Mouse (Mus musculus) thymus, adult 2 months (tissue): ENCODE data around the gene Sec22c. TPM values are rescaled to one million over a fixed set of nuclear protein-coding genes. Genes with fewer than 3 reads are reported as not detected.

ENCODE experiments used
- DNase-seq: peaks from one replicate; pipeline ENCODE4 v3.0.0; 2021
- H3K27ac ChIP-seq: fragments of 200-500 bp; 2 replicates; pipeline ENCODE4 v1.5.1; 2012; ENCODE audit warnings: low read length, control low read depth; ENCODE audit not compliant: control insufficient read depth, insufficient read depth
- H3K27me3 ChIP-seq: fragments of 200-500 bp; 2 replicates; pipeline ENCODE4 v1.6.1; 2012; ENCODE audit warnings: mild to moderate bottlenecking, low read length, moderate library complexity, mixed read lengths; ENCODE audit not compliant: control insufficient read depth, insufficient read depth
- H3K36me3 ChIP-seq: fragments of 200-500 bp; 2 replicates; pipeline ENCODE4 v1.6.1; 2012; ENCODE audit warnings: mild to moderate bottlenecking, low read length, moderate library complexity; ENCODE audit not compliant: control insufficient read depth, insufficient read depth
- H3K4me1 ChIP-seq: fragments of 200-500 bp; replicated peaks from 2 replicates; pipeline ENCODE4 v1.6.1; 2012; ENCODE audit warnings: low read length; ENCODE audit not compliant: control insufficient read depth, insufficient read depth
- H3K4me3 ChIP-seq: fragments of 200-500 bp; 2 replicates; pipeline ENCODE4 v1.5.1; 2012; ENCODE audit warnings: mild to moderate bottlenecking, low read length, control low read depth, moderate library complexity; ENCODE audit not compliant: control insufficient read depth, insufficient read depth
- CTCF ChIP-seq: fragments of 200-500 bp; IDR thresholded peaks from 2 replicates; pipeline ENCODE4 v1.5.1; 2012; ENCODE audit warnings: mild to moderate bottlenecking, control low read depth, low read length, moderate library complexity, borderline replicate concordance; ENCODE audit not compliant: control insufficient read depth, poor library complexity, insufficient read depth; ENCODE audit errors: extremely low read depth
- POLR2A ChIP-seq: fragments of 200-500 bp; IDR thresholded peaks from 2 replicates; pipeline ENCODE4 v1.6.1; 2012; ENCODE audit warnings: mild to moderate bottlenecking, low read length, control low read depth, moderate library complexity; ENCODE audit not compliant: control insufficient read depth, poor library complexity, insufficient read depth; ENCODE audit errors: extremely low read depth
- WGBS: fragments of 180-500 bp; shearing (Covaris S2); methylation state at CpG from one replicate; pipeline ENCODE4 v1.1.7; 2018; 5-methylcytosine and 5-hydroxymethylcytosine counted together
- polyA plus RNA-seq: library from polyadenylated mRNA; depleted of rRNA; stranded (reverse); fragments of >200 nt; gene quantifications from 2 replicates; pipeline ENCODE4 v1.2.3, GENCODE M21; 2012; rRNA removed

Sec22c gene
- polyA plus RNA-seq, 1 experiment: 43.6 TPM

GRCm38 (mm10) chr9:121632891-121633290 is 72.4 kb downstream of the Sec22c start:
- WGBS: 93% methylated on average over 10 of the region's 10 CpGs
- DNase-seq: no peak
- H3K4me3 ChIP-seq: no peak overlapping the region
- no peaks in the 10 kb centered on the region for H3K27me3 ChIP-seq
- TF ChIP-seq POLR2A (no peak), CTCF (no peak)
- H3K36me3 ChIP-seq: no peaks in the 10 kb centered on the region
- no peaks in the 10 kb centered on the region; the same call in 1 of the 2 replicates for H3K4me1 ChIP-seq
- H3K27ac ChIP-seq: no peak overlapping the region

DNA sequence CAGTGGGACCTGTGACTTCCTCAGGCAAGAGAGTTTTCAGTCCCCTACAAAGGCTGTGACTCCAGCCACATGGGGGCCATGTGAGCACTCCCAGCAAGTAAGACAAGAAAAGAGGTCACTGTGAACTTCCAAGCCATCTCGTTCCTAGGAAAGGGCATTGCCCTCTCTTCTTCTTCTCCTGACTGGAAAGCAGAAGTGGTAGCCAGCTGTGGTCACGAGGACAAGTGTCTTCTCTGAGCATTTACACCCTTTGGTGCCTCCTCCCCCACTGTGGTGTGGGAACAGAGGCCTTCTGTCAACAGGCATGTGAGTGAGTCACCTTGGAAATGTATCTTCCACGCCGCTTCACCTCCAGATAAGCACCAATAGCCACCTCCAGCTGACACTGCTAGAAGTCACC is 73.3 kb downstream of the Sec22c start:
- H3K4me3 ChIP-seq: no peak overlapping the region
- H3K27me3 ChIP-seq: no peaks in the 10 kb centered on the region
- 23% methylated on average over 4 of the region's 4 CpGs for WGBS
- no peak for TF ChIP-seq POLR2A
- TF ChIP-seq CTCF: no peak
- no peak for DNase-seq
- no peaks in the 10 kb centered on the region; the same call in 1 of the 2 replicates for H3K4me1 ChIP-seq
- H3K36me3 ChIP-seq: no peaks in the 10 kb centered on the region
- no peak overlapping the region for H3K27ac ChIP-seq

DNA sequence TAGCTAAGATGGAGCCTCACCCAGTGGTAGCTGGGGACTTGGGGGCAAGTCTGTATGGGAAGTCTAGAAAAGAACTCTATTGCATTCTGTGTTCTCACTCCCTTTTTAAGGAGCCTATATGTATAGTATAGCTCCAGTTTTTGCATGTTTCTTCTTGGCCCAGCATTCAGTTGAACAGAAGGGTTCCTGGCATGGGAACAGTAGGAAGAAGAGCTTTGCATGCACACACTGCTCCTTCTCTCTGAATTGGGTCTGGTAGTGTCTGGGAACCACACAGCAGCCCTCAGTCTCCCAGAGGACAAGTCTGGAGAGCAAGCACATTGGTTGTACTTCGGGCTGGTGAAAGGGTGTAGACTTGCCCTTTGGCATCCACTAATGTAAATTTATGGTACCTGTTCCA is 74.7 kb downstream of the Sec22c start:
- no peak for DNase-seq
- no peaks in the 10 kb centered on the region for H3K36me3 ChIP-seq
- no peak overlapping the region for H3K27ac ChIP-seq
- 95% methylated on average over 1 of the region's 1 CpGs for WGBS
- H3K4me3 ChIP-seq: no peak overlapping the region
- H3K4me1 ChIP-seq: no peaks in the 10 kb centered on the region; the same call in 1 of the 2 replicates
- no peaks in the 10 kb centered on the region for H3K27me3 ChIP-seq
- TF ChIP-seq POLR2A (no peak), CTCF (no peak)

Other genes with a start within 250 kb of the Sec22c start
- gene Cck, start 209.8 kb downstream of the Sec22c start, polyA plus RNA-seq: 7.0 and 7.7 TPM in 2 replicates
- gene Lyzl4, start 63.4 kb downstream of the Sec22c start, polyA plus RNA-seq: 0.31 and 0.62 TPM in 2 replicates
- 6.5 and 7.0 TPM in 2 replicates for gene Vipr1, start 62.8 kb downstream of the Sec22c start, polyA plus RNA-seq
- 18.2 and 28.4 TPM in 2 replicates for gene Ss18l2, start 4.8 kb upstream of the Sec22c start, polyA plus RNA-seq
- gene Nktr, start 13.7 kb upstream of the Sec22c start, polyA plus RNA-seq: 93.3 and 95.4 TPM in 2 replicates
- gene Zfp651, start 53.8 kb upstream of the Sec22c start, polyA plus RNA-seq: 6.9 and 12.2 TPM in 2 replicates
- 0.89 and 0.93 TPM in 2 replicates for gene Klhl40, start 72.1 kb upstream of the Sec22c start, polyA plus RNA-seq
- 1.1 and 12.5 TPM in 2 replicates for gene Hhatl, start 87.0 kb upstream of the Sec22c start, polyA plus RNA-seq
- gene Ccdc13, start 134.0 kb upstream of the Sec22c start, polyA plus RNA-seq: 0.18 and 0.34 TPM in 2 replicates
- gene Higd1a, start 152.9 kb upstream of the Sec22c start, polyA plus RNA-seq: 9.1 and 17.6 TPM in 2 replicates
- gene Ackr2, start 192.9 kb upstream of the Sec22c start, polyA plus RNA-seq: 0.99 and 1.0 TPM in 2 replicates
- 0.74 and 1.6 TPM in 2 replicates for gene Cyp8b1, start 210.8 kb upstream of the Sec22c start, polyA plus RNA-seq
- gene Fam198a, start 245.5 kb upstream of the Sec22c start, polyA plus RNA-seq: 0.64 and 0.69 TPM in 2 replicates